In the genomic region with DNA sequence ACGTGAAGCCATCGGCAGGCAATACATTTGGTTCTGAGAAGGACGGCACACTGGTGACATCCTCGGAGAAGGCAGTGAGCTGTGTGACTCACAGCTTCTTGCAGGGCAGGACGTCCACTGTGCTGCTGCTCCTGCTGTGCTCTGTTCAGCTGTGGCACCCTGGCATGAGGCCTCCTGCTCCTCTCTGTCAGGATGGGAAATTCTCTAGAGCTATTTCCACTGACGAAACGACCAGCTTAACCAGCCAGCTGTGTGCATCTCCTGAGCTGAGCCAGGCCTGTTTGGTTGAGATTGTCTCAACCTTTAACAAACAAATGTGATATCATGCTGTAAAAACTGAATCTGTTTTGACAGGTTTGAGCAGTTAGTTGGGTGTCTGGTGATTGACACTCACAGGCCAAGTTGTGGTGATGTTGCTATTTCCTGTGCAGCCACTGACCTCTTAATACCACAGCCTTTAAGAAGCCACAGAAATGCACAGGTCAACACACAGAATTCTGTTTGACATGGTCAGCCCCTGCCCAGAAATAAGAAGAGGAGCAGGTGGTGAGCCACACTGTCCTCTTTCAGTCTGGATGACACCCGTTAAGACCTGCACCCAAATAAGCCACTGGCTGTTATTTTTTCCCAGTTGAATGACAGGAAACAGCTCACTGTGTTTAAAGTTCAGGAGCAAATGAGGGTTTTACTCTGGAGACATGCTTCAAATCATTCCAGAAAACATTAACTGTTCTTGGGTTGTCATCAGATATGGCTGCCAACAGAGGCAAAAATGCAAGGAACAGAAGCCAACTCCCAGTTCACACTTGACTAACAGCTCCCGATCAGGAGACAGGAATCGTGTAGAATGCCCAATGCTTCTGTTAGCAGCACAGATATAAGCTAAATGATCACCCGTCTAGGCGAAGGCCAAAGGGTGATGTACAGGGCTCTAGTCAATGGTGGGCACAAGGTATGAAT, we compare ENCODE assay signal across 14 mouse cellular contexts. TPM values are rescaled to one million over a fixed set of nuclear protein-coding genes. Genes with fewer than 3 reads are reported as not detected.
A peak's percentile ranks its signal among the peaks of the same experiment; 100 is the strongest.
DNase-seq lines count a peak whose midpoint lies in the region; ATAC-seq lines count a peak whose summit lies in the region.
"Had no signal": no experiment of that assay in that cellular context is flagged by ENCODE, and none has a peak within 500 bp of the region (broad histone marks: within the 10 kb centered on the region; RNA-seq: fewer than 3 reads in every experiment).

No protein-coding gene starts in this region.

- H3K4me3 ChIP-seq in kidney, embryonic 14.5 days (ENCODE audit: low read length), result no peak overlapping the region
- H3K4me3 ChIP-seq: hindbrain, embryonic 12.5 days; layer of hippocampus, adult 2 months; limb, embryonic 10.5 days; liver, embryonic 15.5 days had no signal

- no peaks in the 10 kb centered on the region for H3K4me1 ChIP-seq in kidney, embryonic 14.5 days (ENCODE audit: control insufficient read depth, insufficient read depth, low read length)
- H3K4me1 ChIP-seq: hindbrain, embryonic 12.5 days; liver, embryonic 15.5 days had no signal

- ATAC-seq in kidney, embryonic 14.5 days (ENCODE audit: low FRiP score, low TSS enrichment), result no peak
- peak; percentile 30 for ATAC-seq in megakaryocyte, adult 5-6 weeks (ENCODE audit: poor library complexity, severe bottlenecking)
- ATAC-seq: forebrain, embryonic 16.5 days had no signal

- peak; percentile 35 for DNase-seq in adrenal gland, postnatal 10 days
- DNase-seq in adrenal gland, adult 18-20 months (ENCODE audit: low spot score in 2 of 2), result no peak
- DNase-seq in kidney, adult 18-20 months, result peak; percentile 48
- peak; percentile 6 to 23 for DNase-seq in adrenal gland, postnatal 36 days
- no peak for DNase-seq in spleen, postnatal 14 days (ENCODE audit: low spot score in 2 of 2)
- no peak for DNase-seq in cerebellum, postnatal 25 days
- DNase-seq: cerebellum, postnatal 36 days had no signal

- no peaks in the 10 kb centered on the region for H3K36me3 ChIP-seq in kidney, embryonic 14.5 days (ENCODE audit: control insufficient read depth, insufficient read depth, low read length)
- H3K36me3 ChIP-seq: hindbrain, embryonic 12.5 days; limb, embryonic 10.5 days; liver, embryonic 15.5 days had no signal

- no peak overlapping the region for H3K4me2 ChIP-seq in kidney, embryonic 14.5 days (replicated peaks; ENCODE audit: low read depth, low read length)
- H3K4me2 ChIP-seq: hindbrain, embryonic 12.5 days; liver, embryonic 15.5 days had no signal

- H3K27ac ChIP-seq in kidney, embryonic 14.5 days (ENCODE audit: low read depth, low read length), result no peak overlapping the region
- H3K27ac ChIP-seq: hindbrain, embryonic 12.5 days; layer of hippocampus, adult 2 months; limb, embryonic 10.5 days; liver, embryonic 15.5 days had no signal

- no peak overlapping the region for H3K9ac ChIP-seq in kidney, embryonic 14.5 days (ENCODE audit: low read depth, low read length)
- H3K9ac ChIP-seq: hindbrain, embryonic 12.5 days; liver, embryonic 15.5 days had no signal

- WGBS in kidney, embryonic 14.5 days, result 70% methylated on average over 12 of the region's 12 CpGs

- H3K9me3 ChIP-seq in kidney, embryonic 14.5 days (ENCODE audit: control insufficient read depth, low read length), result no peaks in the 10 kb centered on the region
- H3K9me3 ChIP-seq: limb, embryonic 10.5 days; liver, embryonic 15.5 days had no signal

- no peaks in the 10 kb centered on the region for H3K27me3 ChIP-seq in kidney, embryonic 14.5 days (ENCODE audit: control insufficient read depth, insufficient read depth, low read length)
- H3K27me3 ChIP-seq: hindbrain, embryonic 12.5 days; liver, embryonic 15.5 days had no signal

RNA-seq across cellular contexts. Expression of a gene that starts 36.0 kb away (rescaled TPM):
- total RNA-seq in adrenal gland, postnatal 10 days (2021), result 1 to 10 TPM; 2.2 to 2.6 TPM
- 1 to 10 TPM; 3.5 to 4.9 TPM for total RNA-seq in adrenal gland, adult 18-20 months (2021)
- 1.5 and 1.7 TPM in 2 replicates for polyA plus RNA-seq in kidney, embryonic 14.5 days (2014; fragmentation: Nextera tagmentation; extraction: Ambion mirVana)
- total RNA-seq in adrenal gland, postnatal 36 days (2021), result 1 to 10 TPM; 2.6 to 2.7 TPM
- total RNA-seq in megakaryocyte, adult 5-6 weeks (2015), result 8.8 and 9.2 TPM in 2 replicates
- total RNA-seq in megakaryocyte, adult 5-6 weeks (2017), result 2.1 and 3.6 TPM in 2 replicates

Comparison
In these comparisons a context has a peak if more than half of its experiments do, and no peak if none do; other contexts are left out.
1. DNase-seq: peak in adrenal gland, postnatal 10 days (single experiment), kidney, adult 18-20 months (single experiment) and adrenal gland, postnatal 36 days (2 of 2); none in adrenal gland, adult 18-20 months (0 of 2), spleen, postnatal 14 days (0 of 2) and cerebellum, postnatal 25 days (0 of 2).